Mouse (Mus musculus) erythroblast, embryonic 14.5 days (primary cell): ENCODE data around the gene Rab23.

Experiments
- GATA1 ChIP-seq: IDR thresholded peaks from 2 replicates; pipeline ENCODE4 v1.6.1; 2012; ENCODE audit warnings: low read length, inconsistent platforms, mixed read lengths
- TAL1 ChIP-seq: IDR thresholded peaks from 3 replicates; pipeline ENCODE4 v1.6.1; 2012; ENCODE audit warnings: low read length, inconsistent platforms, mixed read lengths

DNA sequence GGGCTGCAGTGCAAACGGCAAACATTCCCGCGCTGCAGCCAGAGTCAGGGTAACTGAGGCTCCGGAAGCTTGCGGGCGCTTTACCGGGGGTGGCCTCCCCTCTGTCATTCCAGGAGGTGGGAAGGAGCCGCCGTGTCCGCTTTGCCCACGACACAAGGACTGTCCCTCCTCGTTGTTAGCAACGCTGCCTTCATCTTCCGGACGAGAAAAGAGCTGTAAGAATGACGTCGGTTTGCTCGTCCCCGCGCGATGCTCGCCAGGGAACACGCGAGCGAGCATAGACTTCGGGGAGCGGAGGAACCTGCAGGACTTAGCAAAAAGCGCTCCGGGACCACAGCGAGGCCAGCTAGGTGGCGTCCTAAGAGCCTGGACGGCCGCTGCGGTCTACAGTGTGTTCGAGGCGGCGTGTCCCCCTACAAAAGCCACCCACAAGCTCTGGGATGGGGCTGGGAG lies 49.5 kb upstream of the Rab23 start:
- TF ChIP-seq TAL1 (no peak), GATA1 (no peak)
